Mouse (Mus musculus): ENCODE measurements around the gene Emb.

DNA sequence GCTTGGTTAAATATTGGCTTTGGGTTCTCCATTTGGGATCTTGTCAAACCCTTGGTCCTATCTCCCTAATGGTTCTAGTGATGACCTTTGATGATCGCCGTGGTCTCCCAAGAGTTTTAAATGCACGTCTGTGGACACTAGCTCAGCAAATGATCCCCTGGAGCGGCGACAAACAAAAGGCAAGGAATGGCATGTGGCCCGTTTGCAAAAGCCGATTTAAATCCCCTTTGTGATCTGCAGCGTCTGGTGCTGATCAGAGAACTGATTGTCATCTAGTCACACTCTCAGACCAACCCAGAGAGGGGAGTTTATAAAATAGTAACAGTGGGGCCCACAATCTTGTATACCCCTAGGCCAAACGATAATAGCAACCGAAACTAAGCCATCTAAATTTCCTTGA, 7.1 kb downstream of the Emb start:
- TF ChIP-seq CTCF (IDR thresholded peaks at IDR 0.05; ENCODE audit: insufficient read depth, low read depth, low read length): no peak
- TF ChIP-seq POLR2A (IDR thresholded peaks at IDR 0.05; ENCODE audit: insufficient read depth, low read depth, low read length): no peak

Measured in olfactory bulb, adult 2 months (tissue).